Mouse (Mus musculus): ENCODE results near the gene Stap2. TPM values are rescaled to one million over a fixed set of nuclear protein-coding genes. Genes with fewer than 3 reads are reported as not detected.

Gene Stap2
- total RNA-seq, 2 experiments from 2014 or later, result 17.8 to 18.8 TPM

- DNase-seq, result no peak
- intact Hi-C loops (cut with DNase I), result no loop called here
These were observed 20.9 kb upstream of the Stap2 start for GRCm38 (mm10) chr17:56026303-56026702.

- DNase-seq, result no peak
- intact Hi-C loops (cut with DNase I), result no loop called here
These were observed 19.5 kb upstream of the Stap2 start for GRCm38 (mm10) chr17:56024931-56025330.

- no peak for DNase-seq
- intact Hi-C loops (cut with DNase I), result no loop called here
These were observed 19.1 kb upstream of the Stap2 start for GRCm38 (mm10) chr17:56024476-56024875.

- intact Hi-C loops (cut with DNase I), result no loop called here
- no peak for DNase-seq
These were observed 18.0 kb upstream of the Stap2 start for GRCm38 (mm10) chr17:56023386-56023785.

GRCm38 (mm10) chr17:56022989-56023290 is 17.6 kb upstream of the Stap2 start:
- intact Hi-C loops (cut with DNase I), result no loop called here
- DNase-seq, result no peak

- intact Hi-C loops (cut with DNase I), result no loop called here
- no peak for DNase-seq
These were observed 17.0 kb upstream of the Stap2 start for GRCm38 (mm10) chr17:56022131-56022988.

- intact Hi-C loops (cut with DNase I), result no loop called here
- no peak for DNase-seq
These were observed 16.0 kb upstream of the Stap2 start for GRCm38 (mm10) chr17:56021161-56021910.

- DNase-seq, result no peak
- intact Hi-C loops (cut with DNase I), result no loop called here
These were observed 15.2 kb upstream of the Stap2 start for GRCm38 (mm10) chr17:56020400-56021084.

- peak; percentile 57 to 65 for DNase-seq
- intact Hi-C loops (cut with DNase I), result no loop called here
These were observed 13.2 kb upstream of the Stap2 start for GRCm38 (mm10) chr17:56018347-56019131.

GRCm38 (mm10) chr17:56017848-56018247 is 12.5 kb upstream of the Stap2 start:
- no peak for DNase-seq
- intact Hi-C loops (cut with DNase I), result no loop called here

- no peak for DNase-seq
- intact Hi-C loops (cut with DNase I), result no loop called here
These were observed 11.7 kb upstream of the Stap2 start for GRCm38 (mm10) chr17:56016793-56017785.

- intact Hi-C loops (cut with DNase I), result no loop called here
- DNase-seq, result no peak
These were observed 11.0 kb upstream of the Stap2 start for GRCm38 (mm10) chr17:56016382-56016781.

GRCm38 (mm10) chr17:56015293-56015692 is 9.9 kb upstream of the Stap2 start:
- intact Hi-C loops (cut with DNase I), result no loop called here
- DNase-seq, result no peak

- intact Hi-C loops (cut with DNase I), result no loop called here
- no peak for DNase-seq
These were observed 6.1 kb upstream of the Stap2 start for GRCm38 (mm10) chr17:56011441-56011840.

GRCm38 (mm10) chr17:56010681-56011080 is 5.3 kb upstream of the Stap2 start:
- DNase-seq, result peak; percentile 73 to 90
- intact Hi-C loops (cut with DNase I), result loop anchor here (1.0 kb wide), 1 partner anchor 34 kb away; no protein-coding TSS in a partner anchor

GRCm38 (mm10) chr17:56010255-56010654 is 4.9 kb upstream of the Stap2 start:
- intact Hi-C loops (cut with DNase I), result loop anchor here (1.0 kb wide), 1 partner anchor 34 kb away; no protein-coding TSS in a partner anchor

GRCm38 (mm10) chr17:56009962-56010240 is 4.5 kb upstream of the Stap2 start:
- no peak for DNase-seq
- intact Hi-C loops (cut with DNase I), result loop anchor here (1.0 kb wide), 1 partner anchor 34 kb away; no protein-coding TSS in a partner anchor

More at GRCm38 (mm10) chr17:56010255-56010654, 4.9 kb upstream of the Stap2 start:
- no peak for DNase-seq

- intact Hi-C loops (cut with DNase I), result no loop called here
These were observed 3.9 kb upstream of the Stap2 start for GRCm38 (mm10) chr17:56009088-56009961.

More at GRCm38 (mm10) chr17:56009088-56009961, 3.9 kb upstream of the Stap2 start:
- peak; percentile 93 to 94 for DNase-seq
